Mouse (Mus musculus): ENCODE measurements around the gene Scamp1. TPM values are rescaled to one million over a fixed set of nuclear protein-coding genes. Genes with fewer than 3 reads are reported as not detected.

Scamp1 gene
- polyA plus RNA-seq, 1 experiment from 2014 or later: 32.5 TPM

DNA sequence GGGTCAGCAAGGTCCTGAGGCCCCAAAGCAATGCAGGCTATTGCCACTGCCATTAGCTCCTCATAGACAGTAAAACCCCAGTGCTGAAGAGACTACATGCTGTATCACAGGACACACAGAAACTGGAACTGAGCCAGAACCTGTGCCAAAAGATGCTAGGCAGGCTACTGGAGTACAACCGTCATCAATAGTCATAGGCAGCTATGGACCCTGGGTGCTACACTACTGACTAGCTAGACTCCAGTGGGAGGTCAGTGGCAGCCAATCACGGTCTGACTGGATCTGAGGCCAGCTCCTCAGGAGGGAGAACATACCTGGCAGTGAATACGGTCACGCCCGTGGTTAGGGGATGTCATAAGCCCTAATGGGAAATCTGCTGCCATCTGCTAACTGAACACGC is 14.4 kb downstream of the Scamp1 start:
- WGBS: 90% methylated on average over 6 of the region's 6 CpGs
- ATAC-seq (ENCODE audit: insufficient number of reproducible peaks, insufficient read depth, low FRiP score, low TSS enrichment, low read depth): no peak
- Histone ChIP-seq H3K36me3 (no peaks in the 10 kb centered on the region), H3K4me3 (no peak overlapping the region), H3K4me2 (no peak overlapping the region), H3K27ac (no peak overlapping the region), H3K4me1 (peaks cover 10% of the 10 kb centered on the region), H3K27me3 (no peaks in the 10 kb centered on the region), H3K9me3 (no peaks in the 10 kb centered on the region), H3K9ac (no peak overlapping the region)

DNA sequence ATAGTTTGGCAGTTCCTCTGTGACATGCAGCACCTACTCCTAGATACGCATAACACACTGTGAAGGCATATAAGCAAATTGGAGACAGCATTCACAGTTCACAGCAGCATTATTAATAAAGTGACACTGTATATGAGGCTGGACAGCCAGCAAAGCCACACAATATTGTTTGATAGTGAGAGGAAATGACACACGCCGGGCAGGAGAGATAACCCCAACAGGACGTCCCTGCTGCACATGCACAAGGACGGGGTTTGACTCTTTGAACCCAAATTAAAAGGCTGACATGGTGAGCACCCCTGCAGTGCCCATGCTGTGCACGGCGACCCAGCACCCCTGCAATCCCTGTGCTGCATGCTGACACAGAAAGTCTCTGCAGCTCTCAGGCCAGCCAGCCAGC is 17.5 kb downstream of the Scamp1 start:
- ATAC-seq (ENCODE audit: insufficient number of reproducible peaks, insufficient read depth, low FRiP score, low TSS enrichment, low read depth): no peak
- Histone ChIP-seq H3K4me3 (no peak overlapping the region), H3K4me1 (peaks cover 10% of the 10 kb centered on the region), H3K9ac (no peak overlapping the region), H3K36me3 (no peaks in the 10 kb centered on the region), H3K9me3 (no peaks in the 10 kb centered on the region), H3K4me2 (no peak overlapping the region), H3K27me3 (no peaks in the 10 kb centered on the region), H3K27ac (no peak overlapping the region)
- 41% methylated on average over 7 of the region's 7 CpGs for WGBS

DNA sequence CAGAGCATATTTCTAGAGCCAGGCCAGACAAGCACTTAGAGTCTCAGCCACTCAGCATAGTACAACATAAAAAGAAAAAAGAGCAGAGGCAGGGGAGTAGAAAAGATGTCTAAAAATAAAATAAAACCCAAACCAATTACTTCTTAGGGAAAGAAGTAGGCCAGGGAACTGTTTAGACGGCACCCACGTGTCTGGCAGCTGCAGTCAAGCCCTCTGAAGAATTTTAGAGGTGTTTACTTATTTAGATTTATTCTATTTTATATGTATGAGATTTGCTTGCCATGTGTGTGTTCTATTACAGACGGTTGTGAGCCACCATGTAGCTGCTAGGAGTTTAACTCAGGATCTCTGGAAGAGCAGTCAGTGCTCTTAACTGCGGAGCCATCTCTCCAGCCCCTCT is 18.5 kb downstream of the Scamp1 start:
- 57% methylated on average over 4 of the region's 4 CpGs for WGBS
- H3K4me3 ChIP-seq: no peak overlapping the region
- no peak overlapping the region for H3K4me2 ChIP-seq
- H3K27ac ChIP-seq: no peak overlapping the region
- H3K36me3 ChIP-seq: no peaks in the 10 kb centered on the region
- H3K9me3 ChIP-seq: no peaks in the 10 kb centered on the region
- ATAC-seq (ENCODE audit: insufficient number of reproducible peaks, insufficient read depth, low FRiP score, low TSS enrichment, low read depth): no peak
- no peak overlapping the region for H3K9ac ChIP-seq
- H3K27me3 ChIP-seq: no peaks in the 10 kb centered on the region
- peaks cover 10% of the 10 kb centered on the region for H3K4me1 ChIP-seq

DNA sequence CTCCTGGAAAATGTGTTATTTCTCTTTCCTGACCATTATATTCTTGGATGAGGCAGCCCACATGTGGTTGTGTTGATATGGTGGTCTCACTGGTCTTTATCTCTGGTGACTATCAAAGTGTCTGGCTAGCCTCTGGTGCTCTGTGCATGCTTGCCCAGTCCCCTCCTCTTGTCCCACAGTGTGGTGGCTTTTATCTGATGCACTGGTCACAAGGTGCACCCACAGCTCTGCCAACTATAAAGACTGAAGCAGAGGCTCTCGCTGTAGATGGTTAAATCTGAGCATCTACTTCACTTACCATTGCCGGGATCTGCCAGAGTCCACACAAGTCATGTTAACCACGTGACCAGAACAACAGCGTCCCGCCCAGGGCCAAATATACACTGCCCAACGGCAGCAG is 19.1 kb downstream of the Scamp1 start:
- no peak overlapping the region for H3K27ac ChIP-seq
- ATAC-seq (ENCODE audit: insufficient number of reproducible peaks, insufficient read depth, low FRiP score, low TSS enrichment, low read depth): no peak
- no peak overlapping the region for H3K4me2 ChIP-seq
- no peak overlapping the region for H3K9ac ChIP-seq
- H3K9me3 ChIP-seq: no peaks in the 10 kb centered on the region
- no peaks in the 10 kb centered on the region for H3K27me3 ChIP-seq
- H3K4me3 ChIP-seq: no peak overlapping the region
- WGBS: 94% methylated on average over 6 of the region's 6 CpGs
- peaks cover 10% of the 10 kb centered on the region for H3K4me1 ChIP-seq
- no peaks in the 10 kb centered on the region for H3K36me3 ChIP-seq

- H3K4me2 ChIP-seq: no peak overlapping the region
- H3K9ac ChIP-seq: no peak overlapping the region
- 76% methylated on average over 3 of the region's 3 CpGs for WGBS
- H3K9me3 ChIP-seq: no peaks in the 10 kb centered on the region
- ATAC-seq (ENCODE audit: insufficient number of reproducible peaks, insufficient read depth, low FRiP score, low TSS enrichment, low read depth): no peak
- no peaks in the 10 kb centered on the region for H3K36me3 ChIP-seq
- peaks cover 13% of the 10 kb centered on the region for H3K4me1 ChIP-seq
- no peaks in the 10 kb centered on the region for H3K27me3 ChIP-seq
- H3K4me3 ChIP-seq: no peak overlapping the region
- H3K27ac ChIP-seq: no peak overlapping the region
Observed at GRCm38 (mm10) chr13:94265291-94265690, 20.4 kb downstream of the Scamp1 start.

GRCm38 (mm10) chr13:94263943-94264342 is 21.7 kb downstream of the Scamp1 start:
- Histone ChIP-seq H3K9ac (no peak overlapping the region), H3K4me1 (peaks cover 13% of the 10 kb centered on the region), H3K27me3 (no peaks in the 10 kb centered on the region), H3K36me3 (no peaks in the 10 kb centered on the region), H3K27ac (no peak overlapping the region), H3K9me3 (no peaks in the 10 kb centered on the region), H3K4me3 (no peak overlapping the region), H3K4me2 (no peak overlapping the region)
- WGBS: 82% methylated on average over 5 of the region's 5 CpGs
- no peak for ATAC-seq (ENCODE audit: insufficient number of reproducible peaks, insufficient read depth, low FRiP score, low TSS enrichment, low read depth)

DNA sequence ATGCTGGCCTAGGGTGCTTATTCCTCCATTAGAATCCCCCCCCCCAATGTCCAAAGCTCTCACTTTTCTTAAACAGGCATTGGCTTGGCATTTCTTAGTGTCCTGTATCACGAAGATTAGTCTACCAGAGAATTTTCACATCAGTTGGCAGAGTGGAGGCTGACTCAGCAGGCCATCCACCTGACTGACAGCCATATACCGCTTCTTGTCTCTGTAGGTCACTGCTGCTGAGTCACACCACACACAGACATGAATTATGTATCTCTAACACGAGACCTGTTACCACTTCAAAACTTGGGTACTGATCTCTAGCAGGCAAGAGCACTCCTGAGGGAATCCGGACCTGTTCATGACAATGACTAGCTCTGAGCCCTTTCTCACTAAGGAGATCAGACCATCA is 23.1 kb downstream of the Scamp1 start:
- no peak overlapping the region for H3K4me2 ChIP-seq
- ATAC-seq (ENCODE audit: insufficient number of reproducible peaks, insufficient read depth, low FRiP score, low TSS enrichment, low read depth): no peak
- H3K4me3 ChIP-seq: no peak overlapping the region
- H3K27me3 ChIP-seq: no peaks in the 10 kb centered on the region
- 84% methylated on average over 4 of the region's 4 CpGs for WGBS
- no peak overlapping the region for H3K27ac ChIP-seq
- peaks cover 15% of the 10 kb centered on the region for H3K4me1 ChIP-seq
- no peaks in the 10 kb centered on the region for H3K36me3 ChIP-seq
- no peak overlapping the region for H3K9ac ChIP-seq
- no peaks in the 10 kb centered on the region for H3K9me3 ChIP-seq

GRCm38 (mm10) chr13:94261624-94262023 is 24.0 kb downstream of the Scamp1 start:
- H3K4me1 ChIP-seq: peaks cover 10% of the 10 kb centered on the region
- no peak overlapping the region for H3K4me3 ChIP-seq
- H3K27me3 ChIP-seq: no peaks in the 10 kb centered on the region
- no peak overlapping the region for H3K4me2 ChIP-seq
- no peaks in the 10 kb centered on the region for H3K36me3 ChIP-seq
- no peak for ATAC-seq (ENCODE audit: insufficient number of reproducible peaks, insufficient read depth, low FRiP score, low TSS enrichment, low read depth)
- no peak overlapping the region for H3K27ac ChIP-seq
- 54% methylated on average over 6 of the region's 6 CpGs for WGBS
- H3K9ac ChIP-seq: no peak overlapping the region
- no peaks in the 10 kb centered on the region for H3K9me3 ChIP-seq

DNA sequence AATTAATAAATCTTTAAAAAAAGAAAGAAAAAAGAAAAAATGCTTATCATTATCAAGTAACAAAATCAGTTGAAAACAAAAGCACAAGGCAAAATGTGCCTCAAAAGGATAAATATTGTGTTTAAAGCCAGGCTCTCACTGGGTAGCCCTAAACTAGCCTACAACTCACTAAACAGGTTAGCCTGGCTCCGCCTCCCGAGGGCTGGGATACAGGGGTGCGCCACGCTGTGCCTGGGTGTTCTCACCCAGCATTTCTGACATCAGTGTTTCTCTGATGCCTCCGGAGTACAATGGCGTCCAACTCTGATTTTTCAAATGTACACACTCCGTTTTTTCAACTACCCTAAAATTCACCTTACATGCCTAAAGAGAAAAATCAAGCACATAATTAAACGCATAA is 24.7 kb downstream of the Scamp1 start:
- Histone ChIP-seq H3K27ac (no peak overlapping the region), H3K4me2 (no peak overlapping the region), H3K4me3 (no peak overlapping the region), H3K4me1 (peaks cover 8% of the 10 kb centered on the region), H3K9me3 (no peaks in the 10 kb centered on the region), H3K27me3 (no peaks in the 10 kb centered on the region), H3K9ac (no peak overlapping the region), H3K36me3 (no peaks in the 10 kb centered on the region)
- no peak for ATAC-seq (ENCODE audit: insufficient number of reproducible peaks, insufficient read depth, low FRiP score, low TSS enrichment, low read depth)
- 77% methylated on average over 8 of the region's 8 CpGs for WGBS

DNA sequence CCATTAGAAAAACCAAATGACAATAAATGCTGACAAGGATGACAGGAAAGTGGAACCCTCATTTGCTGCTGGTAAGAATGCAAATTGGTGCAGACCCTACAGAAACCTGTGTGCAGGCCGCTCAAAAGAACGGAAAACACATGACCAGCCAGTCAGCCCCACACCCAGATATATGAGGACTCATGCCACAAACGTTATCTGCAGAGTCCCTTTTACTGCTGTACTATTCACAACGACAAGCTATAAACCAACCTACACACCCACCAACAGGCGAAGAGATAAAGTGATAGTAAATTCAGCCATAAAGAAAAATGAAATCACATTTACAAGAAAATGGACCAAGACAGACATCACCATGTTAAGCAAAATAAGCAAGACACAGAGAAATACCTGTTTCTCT is 26.4 kb downstream of the Scamp1 start:
- Histone ChIP-seq H3K4me3 (no peak overlapping the region), H3K9me3 (no peaks in the 10 kb centered on the region), H3K27me3 (no peaks in the 10 kb centered on the region), H3K9ac (no peak overlapping the region), H3K4me1 (peaks cover 8% of the 10 kb centered on the region), H3K4me2 (no peak overlapping the region), H3K27ac (no peak overlapping the region), H3K36me3 (no peaks in the 10 kb centered on the region)
- 79% methylated on average over 5 of the region's 5 CpGs for WGBS
- no peak for ATAC-seq (ENCODE audit: insufficient number of reproducible peaks, insufficient read depth, low FRiP score, low TSS enrichment, low read depth)

DNA sequence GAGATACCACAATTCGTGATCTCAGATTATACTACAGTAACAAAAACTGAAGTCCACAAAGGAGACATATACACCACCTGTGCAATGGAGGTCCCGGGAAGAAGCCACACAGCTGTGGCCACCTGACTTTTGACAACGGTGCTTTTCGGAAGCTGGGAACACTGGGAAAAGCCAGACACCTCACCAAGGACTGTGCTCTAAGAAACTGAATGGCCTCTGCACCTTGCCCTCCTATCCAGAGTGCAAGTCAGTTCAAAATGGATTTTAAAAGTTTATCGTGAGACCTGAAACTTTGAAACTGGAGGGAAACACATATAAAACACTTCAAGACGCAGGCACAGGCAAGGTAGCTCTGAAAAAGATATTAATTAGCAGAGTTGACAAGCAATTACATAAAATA is 27.1 kb downstream of the Scamp1 start:
- Histone ChIP-seq H3K4me2 (no peak overlapping the region), H3K36me3 (no peaks in the 10 kb centered on the region), H3K4me3 (no peak overlapping the region), H3K9me3 (no peaks in the 10 kb centered on the region), H3K9ac (no peak overlapping the region), H3K27ac (no peak overlapping the region), H3K4me1 (peaks cover 8% of the 10 kb centered on the region), H3K27me3 (no peaks in the 10 kb centered on the region)
- WGBS: 83% methylated on average over 6 of the region's 6 CpGs
- no peak for ATAC-seq (ENCODE audit: insufficient number of reproducible peaks, insufficient read depth, low FRiP score, low TSS enrichment, low read depth)

DNA sequence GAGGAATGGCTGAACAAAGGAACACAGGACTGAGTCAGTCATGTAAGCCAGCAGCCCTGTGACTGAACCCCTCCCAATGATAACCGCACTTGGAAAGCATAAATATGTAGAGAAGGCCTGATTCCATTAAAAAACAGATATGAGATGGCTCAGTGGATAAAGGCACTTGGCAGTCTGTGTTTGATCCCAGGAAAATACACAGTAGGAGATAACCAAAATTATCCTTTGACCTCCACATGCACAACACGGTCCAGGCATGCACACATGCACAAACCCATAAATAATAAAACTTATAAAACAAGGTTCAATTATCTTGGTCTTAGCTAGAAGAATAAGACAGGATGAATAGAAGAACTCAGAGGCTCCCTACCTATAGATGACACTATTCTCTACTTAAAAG is 27.9 kb downstream of the Scamp1 start:
- H3K4me3 ChIP-seq: no peak overlapping the region
- no peak overlapping the region for H3K9ac ChIP-seq
- no peak overlapping the region for H3K27ac ChIP-seq
- WGBS: 62% methylated on average over 2 of the region's 2 CpGs
- no peaks in the 10 kb centered on the region for H3K36me3 ChIP-seq
- no peak overlapping the region for H3K4me2 ChIP-seq
- H3K4me1 ChIP-seq: peaks cover 8% of the 10 kb centered on the region
- no peaks in the 10 kb centered on the region for H3K9me3 ChIP-seq
- ATAC-seq (ENCODE audit: insufficient number of reproducible peaks, insufficient read depth, low FRiP score, low TSS enrichment, low read depth): no peak
- H3K27me3 ChIP-seq: no peaks in the 10 kb centered on the region

DNA sequence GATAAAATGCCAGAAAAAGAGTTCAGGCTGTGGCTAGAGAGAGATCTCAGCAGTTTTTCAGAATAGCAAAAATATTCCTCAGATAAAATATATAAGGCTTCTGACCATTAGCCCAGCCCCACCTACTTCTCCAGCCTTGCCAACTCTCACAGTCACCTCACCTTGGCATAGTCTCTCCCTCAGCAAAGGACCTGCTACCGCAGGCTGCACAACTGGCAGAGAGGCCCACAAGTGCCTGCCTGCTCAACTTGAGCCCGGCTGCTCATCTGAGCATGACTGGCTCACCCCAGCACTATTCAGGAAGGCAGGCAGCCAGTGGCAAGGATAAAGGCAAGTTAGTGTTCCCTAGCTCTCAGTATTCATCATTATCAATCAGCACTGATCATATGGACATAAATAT is 30.5 kb downstream of the Scamp1 start:
- H3K9me3 ChIP-seq: no peaks in the 10 kb centered on the region
- H3K9ac ChIP-seq: no peak overlapping the region
- H3K4me2 ChIP-seq: no peak overlapping the region
- peaks cover 4% of the 10 kb centered on the region; the same call in 1 of the 2 replicates for H3K36me3 ChIP-seq
- no peak for ATAC-seq (ENCODE audit: insufficient number of reproducible peaks, insufficient read depth, low FRiP score, low TSS enrichment, low read depth)
- no peak overlapping the region for H3K4me3 ChIP-seq
- H3K4me1 ChIP-seq: peaks cover 4% of the 10 kb centered on the region
- no peak overlapping the region for H3K27ac ChIP-seq
- no peaks in the 10 kb centered on the region for H3K27me3 ChIP-seq
- WGBS: 96% methylated on average over 2 of the region's 2 CpGs

Measured in embryonic facial prominence, embryonic 13.5 days (tissue).